Mouse (Mus musculus) frontal cortex, adult 2 months (tissue): Measurements from ENCODE around the gene Clk2. TPM values are rescaled to one million over a fixed set of nuclear protein-coding genes. Genes with fewer than 3 reads are reported as not detected.

Experiments
- DNase-seq, 2 experiments: peaks; one replicate each; pipeline ENCODE4 v3.0.0; 2022; ENCODE audit warnings: low spot score in 1 of 2; ENCODE audit errors: extremely low spot score in 1 of 2
- polyA plus RNA-seq: library from polyadenylated mRNA; depleted of rRNA; stranded (reverse); fragments of >200 nt; gene quantifications from 2 replicates; pipeline ENCODE4 v1.2.3, GENCODE M21; 2012; rRNA removed

Gene Clk2
- 71.1 and 76.2 TPM in 2 replicates for polyA plus RNA-seq

DNA sequence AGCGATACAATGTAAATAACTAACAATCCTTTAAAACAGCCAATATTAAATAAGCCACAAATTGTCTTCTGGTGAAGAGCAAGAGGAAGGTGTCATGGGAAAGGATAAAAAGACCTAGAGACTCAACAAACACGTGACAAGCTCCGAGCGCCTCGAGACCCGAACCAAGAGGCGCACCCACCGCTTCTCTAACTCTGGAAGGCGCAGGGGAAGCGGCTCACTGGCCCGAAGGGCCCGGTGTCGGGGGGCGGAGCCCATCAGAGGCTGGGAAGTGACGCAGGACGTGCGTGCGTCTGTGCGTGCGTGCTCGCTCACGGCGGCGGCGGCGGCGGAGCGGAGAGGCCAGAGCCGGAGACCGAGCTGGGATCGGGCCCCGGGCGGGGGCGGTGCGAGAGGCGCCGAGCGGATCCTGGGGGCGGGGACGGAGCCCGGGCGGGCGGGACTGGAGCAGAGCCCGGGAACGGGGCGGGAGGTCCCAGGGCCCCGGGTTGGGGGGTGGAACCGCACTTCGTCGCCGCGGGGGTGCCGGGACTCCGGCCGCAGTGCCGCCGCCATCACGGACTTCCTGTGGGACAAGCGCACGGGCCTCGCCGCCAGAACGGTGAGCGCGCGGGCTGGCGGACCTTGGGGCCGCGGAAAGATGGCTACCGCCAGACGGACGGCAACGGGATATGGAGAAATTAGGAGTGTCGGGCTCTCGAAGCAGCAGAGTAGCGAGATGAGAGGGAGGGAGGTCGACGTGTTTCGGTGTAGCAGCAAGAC is at the start of gene Clk2:
Gene Clk2 (plus strand): TSS at position 290 of the 762 bp plus-strand sequence.
- peak; percentile 86 to 94 for DNase-seq

DNA sequence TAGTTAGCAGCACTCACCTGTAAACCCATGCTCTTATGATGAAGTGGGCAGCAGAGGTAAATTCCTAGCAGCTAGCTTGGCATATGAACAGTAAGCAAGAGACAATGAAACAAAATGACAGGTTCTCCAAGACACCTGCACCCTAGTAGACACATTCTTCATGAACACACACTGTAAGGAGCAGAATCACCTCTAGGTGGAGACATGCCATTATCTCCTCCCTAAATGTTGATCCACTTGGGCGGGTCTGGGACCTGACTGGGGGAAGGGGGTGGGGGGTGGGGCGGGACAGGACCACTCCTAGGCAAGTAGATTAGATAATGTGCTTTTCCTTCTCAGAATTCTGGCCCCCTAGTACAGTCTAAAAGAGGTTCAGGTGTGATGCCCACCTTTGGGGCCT is 49.1 kb upstream of the Clk2 start:
- DNase-seq, result peak in 1 of 2 experiments; percentile 69

DNA sequence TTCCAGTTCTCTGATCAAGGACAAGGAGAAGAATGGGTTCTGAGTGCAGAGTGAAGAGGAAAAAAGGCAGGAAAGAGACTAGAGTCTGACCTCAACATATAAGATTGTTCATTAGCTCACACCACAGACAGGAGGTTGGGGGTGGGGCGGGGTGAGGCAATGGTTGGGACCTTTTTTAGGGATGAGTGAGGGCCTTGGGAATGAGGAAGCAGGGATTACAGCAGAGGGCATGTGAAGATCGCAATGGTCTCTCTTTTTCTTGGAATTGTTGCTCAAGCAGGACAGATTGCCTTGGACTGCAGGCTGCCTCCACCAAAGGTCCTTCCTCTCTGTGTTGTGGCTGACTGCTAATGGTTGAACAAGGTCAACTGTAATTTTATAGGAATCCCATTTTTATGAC is 41.3 kb upstream of the Clk2 start:
- no peak for DNase-seq

DNA sequence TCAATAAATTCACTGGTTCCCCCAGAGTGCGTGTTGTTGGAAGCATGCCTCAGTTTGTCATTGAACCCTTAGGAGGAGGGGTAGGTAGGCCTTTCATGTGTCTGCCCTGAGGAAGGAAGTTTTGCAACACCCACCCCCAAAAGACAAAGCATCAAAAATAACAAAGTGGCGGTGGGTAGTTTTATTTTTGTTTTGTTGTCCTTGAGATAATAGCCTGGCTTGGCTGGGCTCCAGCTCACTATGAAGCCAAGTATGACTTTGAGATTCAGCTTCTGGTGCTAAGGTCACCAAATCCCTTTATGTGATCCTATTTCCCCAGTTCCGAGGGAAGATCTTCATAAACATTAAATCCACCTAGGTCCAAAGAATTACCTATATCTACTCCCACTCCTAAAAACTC is 40.4 kb upstream of the Clk2 start:
- DNase-seq, result no peak

DNA sequence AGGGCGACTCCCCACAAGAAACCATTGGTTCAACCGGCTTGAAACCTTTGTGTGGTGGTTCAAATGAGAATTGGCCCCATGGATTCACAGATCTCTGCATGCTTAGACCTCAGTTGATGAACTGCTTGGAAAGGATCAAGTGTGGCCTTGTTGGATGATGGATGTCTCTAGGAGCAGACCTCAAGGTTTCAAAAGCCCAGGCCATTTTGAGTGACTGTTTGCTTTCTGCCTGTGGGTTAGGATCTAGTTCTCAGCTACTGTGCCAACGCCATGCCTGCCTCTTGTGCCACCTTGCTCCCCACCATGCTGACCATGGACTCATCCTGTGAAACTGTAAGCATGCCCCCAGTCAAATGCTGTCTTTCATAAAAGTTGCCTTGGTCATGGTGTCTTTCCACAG is 38.6 kb upstream of the Clk2 start:
- DNase-seq, result no peak

DNA sequence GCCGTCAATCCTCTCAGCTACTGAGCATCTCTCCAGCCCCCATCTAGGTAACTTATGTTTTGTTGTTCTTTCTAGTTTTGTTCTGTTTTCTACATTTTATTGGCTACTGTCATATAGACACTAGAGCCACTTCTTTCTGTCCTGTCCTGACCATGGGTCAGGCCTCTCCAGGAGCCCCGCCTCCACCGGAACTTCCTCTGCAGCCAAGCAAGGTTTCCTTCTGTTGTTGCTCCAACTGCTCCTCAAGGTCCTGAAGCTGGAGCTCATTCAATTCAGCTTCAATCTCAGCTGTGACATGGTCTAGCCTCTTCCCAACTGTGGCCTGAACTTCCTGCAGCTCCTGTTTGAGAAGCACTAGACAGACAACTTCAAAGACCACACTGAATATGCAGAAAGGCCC is 34.7 kb upstream of the Clk2 start:
- no peak for DNase-seq

DNA sequence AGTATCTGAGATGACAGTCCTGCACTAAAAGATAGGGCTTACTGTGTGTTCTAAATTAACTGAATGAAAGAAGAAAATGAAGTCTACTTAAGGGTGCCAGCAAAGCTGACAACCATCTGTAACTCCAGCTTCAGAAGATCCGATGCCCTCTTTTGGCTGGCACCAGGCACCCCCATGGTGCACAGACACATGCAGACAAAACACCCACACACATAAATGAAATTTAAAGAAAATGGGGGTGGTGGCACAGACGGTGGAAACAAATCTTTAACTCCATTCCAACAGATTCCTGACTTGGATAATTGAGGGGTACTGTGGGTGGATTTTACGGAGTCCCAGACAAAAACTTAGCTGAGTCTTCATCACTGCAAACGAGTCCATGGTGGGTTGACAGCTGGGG is 32.8 kb upstream of the Clk2 start:
- DNase-seq, result peak; percentile 74 to 76

DNA sequence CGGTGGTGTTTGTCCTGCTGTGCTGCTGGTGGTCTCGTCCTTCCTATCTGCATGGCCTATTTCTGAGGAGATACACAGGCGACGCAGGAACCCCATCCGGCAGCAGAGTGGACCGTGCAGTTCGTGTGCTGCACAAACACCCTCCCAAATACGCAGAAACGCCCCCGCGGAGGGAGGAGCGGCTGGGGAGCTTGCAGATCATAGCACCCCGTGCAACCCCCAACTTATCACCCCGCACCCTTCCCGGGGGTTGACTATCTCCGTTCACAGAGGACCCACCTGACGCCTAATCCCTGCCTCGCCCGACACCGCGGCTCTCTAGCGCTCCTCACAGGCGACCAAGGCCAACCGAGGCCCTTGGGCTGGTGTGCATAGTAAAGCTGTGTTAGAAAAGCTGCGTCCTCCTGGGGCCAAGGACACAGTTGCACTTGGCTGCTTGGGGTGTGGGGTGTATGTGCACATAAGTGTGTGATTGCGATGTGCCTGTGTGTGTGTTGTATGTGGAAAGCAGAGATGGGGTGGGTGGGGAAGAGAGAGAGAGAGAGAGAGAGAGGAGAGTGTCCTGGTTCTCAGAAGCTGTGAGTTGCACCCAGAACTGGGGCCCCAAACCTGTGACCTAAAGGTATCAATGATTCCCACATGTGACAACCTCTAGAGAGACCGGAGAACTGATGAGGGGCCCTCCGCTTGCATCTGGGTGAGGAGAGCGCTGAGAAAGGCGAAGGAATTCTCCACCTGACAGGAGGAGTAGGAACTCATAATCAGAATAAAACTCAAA is 32.1 kb upstream of the Clk2 start:
- peak in 1 of 2 experiments; percentile 53 for DNase-seq

DNA sequence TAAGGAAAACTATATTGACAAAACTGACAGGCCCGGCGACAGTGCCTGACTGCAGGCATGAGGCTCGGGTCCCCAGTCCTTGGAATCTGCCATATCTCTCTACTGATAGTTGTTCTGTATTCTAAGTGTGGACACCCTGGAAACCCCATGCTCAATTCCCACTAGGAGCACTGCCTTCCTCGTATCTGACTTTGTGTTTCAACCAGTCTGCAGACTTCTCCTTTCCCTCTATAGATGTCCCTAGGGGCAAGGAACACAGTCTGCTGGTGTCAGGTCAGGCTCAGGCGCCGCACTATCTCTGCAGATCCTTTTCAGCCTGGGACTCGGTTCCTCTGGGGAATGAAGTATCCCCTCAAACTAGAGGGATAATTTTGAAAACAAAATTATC is 31.5 kb upstream of the Clk2 start:
- no peak for DNase-seq

DNA sequence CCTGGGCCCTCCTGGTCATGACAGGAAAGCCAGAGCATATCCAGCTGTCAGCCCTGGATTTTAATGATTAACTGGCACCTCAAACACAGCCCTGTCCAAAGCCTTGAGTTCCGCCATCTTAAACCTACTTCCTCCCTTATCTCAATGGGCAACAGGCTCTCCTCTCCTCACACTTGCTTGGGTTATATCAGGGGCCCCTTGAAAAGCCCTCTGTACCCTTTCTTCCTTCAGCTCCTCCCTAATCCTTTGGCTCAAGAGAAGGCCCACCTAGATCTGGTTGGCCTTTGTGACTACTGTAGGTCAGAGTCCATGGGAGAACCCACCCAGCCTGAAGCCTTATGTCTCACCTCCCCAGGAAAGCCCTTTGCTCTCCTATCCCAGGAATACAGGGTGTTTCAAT is 30.8 kb upstream of the Clk2 start:
- no peak for DNase-seq

DNA sequence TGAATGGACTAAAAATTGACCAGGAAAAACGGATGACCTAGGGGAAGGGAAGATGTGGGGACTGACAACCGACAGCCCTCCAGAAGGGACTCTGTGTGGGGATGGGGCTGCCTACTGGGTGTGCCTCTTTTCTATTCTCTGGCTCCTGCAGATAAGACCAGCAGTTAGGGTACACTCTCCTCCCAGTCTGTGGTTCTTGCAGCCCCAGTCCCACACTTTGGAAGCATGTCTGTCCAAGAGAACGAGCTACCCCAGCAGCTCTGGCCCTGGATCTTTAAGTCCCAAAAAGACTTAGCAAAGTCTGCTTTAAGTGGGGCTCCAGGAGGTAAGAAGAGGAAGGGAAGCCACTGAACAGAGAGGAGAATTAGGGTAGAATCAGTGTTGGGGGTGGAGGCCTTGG is 28.6 kb upstream of the Clk2 start, which contains the start of gene Pklr:
Gene Pklr (plus strand): TSS at position 185 of the 400 bp plus-strand sequence.
- DNase-seq, result no peak

DNA sequence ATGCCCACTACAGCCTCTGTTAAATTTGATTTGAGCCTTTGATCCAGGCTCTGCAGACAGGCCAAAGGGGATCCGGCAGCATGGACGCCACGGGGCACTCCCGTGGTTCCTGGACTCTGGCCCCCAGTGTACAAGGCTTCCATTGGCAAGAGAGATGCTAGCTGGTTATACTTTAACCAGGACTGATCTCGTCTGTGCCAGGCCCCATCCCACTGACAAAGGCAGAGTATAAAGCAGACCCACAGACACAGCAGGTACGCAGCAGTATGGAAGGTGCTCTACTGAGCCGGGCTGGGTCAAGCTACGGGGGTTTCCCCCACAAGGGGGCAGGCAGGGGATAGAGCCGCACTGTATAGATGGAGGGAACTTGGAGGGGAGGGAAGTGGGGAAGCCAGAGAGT is 28.2 kb upstream of the Clk2 start:
- no peak for DNase-seq

DNA sequence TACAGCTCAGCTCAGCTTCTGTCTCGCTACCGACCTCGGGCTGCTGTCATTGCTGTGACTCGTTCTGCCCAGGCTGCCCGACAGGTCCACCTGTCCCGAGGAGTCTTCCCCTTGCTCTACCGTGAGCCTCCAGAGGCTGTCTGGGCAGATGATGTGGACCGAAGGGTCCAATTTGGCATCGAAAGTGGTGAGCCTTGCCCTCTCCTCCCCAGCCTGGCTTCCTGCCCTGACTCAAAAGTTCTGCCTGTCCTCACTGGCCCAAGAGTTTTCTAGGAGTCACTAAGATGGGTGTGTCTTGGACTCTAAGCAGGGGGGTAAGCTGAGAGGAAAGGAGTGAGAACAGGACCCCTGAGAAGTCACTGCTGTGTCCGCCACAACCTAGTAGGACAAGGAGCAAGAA is 19.8 kb upstream of the Clk2 start:
- DNase-seq, result no peak

DNA sequence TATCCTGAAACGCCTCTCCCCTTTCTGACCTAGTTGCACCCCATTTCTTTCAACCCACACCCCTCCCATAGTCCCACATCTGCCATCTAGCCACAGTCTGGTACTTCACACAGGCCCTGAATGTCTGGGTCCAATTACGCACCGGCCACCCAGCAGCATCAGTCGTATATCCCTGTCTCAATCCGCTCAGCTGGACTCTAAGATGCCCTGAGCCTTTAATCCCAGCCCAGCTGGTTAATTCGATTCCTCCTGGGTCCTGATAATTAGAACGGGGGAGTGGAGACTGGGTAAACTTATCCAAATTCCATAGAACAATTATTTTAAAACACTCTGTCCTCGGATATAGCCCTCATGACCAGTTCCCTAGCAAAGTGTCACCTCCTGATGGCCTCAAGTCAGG is 19.0 kb upstream of the Clk2 start:
- DNase-seq, result no peak

DNA sequence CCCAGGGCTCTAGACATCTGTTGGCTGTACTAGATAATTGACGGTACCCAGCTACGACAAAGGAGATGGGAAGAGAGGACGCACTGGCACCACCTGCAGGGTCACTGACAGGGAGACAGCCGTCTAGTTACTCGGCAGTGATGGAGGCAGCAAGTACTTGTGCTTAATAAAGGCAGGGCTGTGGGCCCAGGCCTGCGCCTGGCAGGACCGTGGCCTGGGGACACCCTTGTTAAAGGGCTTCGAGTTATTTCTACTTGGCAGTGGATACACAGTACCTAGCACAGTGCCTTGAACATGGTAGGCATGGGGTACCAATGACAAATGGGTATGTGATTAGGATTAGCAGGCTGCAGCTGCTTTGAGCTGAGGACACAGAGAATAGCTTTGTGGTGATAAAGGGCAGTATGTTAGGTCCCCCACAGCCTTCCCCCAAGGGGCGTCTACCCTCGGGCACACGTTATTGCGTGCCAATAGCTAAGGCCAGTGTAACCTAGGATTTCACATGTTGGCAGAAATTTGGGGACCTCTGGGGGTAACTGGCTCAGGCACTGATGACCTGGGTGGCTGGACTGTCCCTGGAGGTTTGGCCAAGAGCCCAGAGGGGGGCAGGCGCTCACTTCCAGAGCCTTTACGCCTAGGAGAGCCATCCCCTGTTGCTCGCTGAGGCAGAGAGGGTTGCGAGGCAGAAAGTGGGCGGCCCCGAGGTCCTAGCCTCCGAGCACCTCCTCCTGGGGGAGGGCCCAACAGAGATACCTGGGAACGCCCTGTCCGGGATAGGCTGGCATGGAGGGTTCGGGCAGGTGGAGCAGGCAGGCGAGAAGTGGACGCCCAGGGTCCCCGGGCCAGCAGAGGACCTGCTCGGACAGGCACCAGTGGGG is 17.3 kb upstream of the Clk2 start:
- no peak for DNase-seq

DNA sequence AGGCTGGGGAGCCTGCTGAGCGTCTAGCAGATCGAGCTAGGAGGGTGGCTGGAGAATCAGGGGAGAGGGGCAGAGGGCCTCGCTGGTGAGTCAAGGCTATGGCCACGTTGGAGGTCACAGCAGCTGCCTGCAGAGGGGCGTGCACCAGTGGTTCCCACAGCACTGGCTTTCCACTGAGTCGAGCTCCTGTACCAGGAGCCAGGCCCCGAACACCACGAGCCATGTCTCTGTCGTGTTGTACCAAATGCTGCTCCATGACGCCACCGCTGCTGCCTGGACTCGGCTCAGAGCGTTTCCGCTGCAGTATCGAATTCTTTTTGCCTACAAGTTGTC is 16.6 kb upstream of the Clk2 start:
- no peak for DNase-seq

DNA sequence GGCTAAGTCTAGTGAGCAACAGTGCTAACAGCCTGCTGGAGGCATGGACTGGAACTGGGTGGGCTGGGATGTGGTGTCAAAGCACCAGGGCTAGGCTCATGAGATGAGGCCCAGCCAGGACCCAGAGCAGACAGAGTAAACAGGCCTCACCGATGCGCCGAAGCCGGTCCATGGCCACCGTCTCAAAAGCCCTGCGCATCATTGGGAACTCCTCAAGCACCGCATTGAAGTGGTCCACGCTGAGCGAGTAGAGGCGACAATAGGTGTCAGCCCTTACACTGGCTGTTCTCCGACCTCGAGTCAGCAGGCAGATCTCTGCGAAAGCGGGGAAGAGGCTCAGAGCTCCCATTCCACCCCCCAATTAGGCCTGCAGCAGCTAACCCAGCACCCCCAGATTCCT is 16.0 kb upstream of the Clk2 start:
- no peak for DNase-seq

DNA sequence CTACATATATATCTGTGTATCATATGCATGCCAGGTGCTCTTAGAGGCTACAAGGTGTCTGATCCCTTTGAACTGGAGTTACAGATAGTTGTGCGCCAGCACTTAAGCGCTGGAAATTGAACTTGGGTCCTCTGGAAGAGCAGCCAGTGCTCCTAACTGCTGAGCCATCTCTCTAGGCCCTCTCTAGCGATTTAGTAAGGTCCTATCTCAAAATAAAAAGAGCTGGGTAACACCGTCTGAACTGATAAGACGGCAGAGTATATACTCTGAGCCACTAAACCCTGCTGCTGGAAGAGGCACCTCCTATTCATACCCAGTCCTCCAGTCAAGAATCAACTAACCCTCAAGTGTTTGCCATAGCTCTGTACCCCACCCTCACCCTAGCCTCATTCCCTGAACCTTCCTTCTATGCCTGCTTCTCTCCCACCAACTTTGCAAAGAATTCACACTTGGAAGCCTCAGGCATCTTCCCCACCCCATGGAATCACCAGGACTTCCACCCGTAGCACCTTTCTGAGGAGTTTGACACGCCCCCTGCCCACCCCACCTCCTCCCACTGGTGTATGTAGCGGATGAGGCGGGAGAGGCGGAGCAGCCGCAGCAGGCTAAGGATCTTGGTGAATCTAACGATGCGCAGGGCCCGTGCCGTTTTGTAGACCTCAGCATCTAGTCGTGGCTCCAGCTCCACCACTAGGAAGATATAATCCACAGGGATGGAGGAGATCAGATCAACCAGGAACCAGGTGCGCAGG is 12.3 kb upstream of the Clk2 start:
- no peak for DNase-seq

DNA sequence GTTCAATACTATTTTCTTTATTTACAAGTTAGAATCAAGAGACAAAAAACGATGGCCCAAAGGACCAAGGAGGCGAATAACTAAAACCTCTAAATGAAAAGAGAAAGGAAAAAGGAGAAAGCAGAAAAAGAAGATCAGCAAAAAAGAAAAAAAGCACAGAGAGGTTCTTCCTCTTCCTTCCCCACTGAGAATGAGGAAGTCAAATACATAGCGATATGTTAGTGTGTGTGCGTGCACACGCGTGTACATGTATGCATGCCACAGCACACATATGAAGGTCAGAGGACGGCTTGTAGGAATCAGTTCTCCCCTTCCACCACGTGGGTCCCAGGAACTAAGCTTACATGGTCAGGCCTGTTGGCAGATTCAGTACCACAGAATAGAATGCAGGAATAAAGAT is 7.6 kb upstream of the Clk2 start:
- DNase-seq, result no peak

DNA sequence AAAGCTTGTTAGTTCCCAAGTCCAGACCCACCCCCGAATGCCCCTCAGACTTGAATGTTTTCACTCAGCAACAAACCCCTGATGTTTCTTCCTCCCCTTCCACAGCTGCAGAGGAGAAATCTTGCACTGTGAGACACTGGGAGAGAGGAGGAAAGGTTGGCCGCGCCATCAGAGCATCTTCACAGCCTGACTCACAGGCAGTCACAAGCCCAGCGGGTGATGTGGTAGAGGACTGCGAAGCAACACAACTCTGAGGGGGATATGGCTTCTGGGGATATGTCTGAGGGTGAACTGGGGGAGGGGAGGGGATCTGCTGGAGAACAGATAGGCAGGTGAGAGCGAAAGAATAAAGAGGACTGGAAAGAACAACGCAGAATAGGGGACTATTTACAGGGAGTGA is 5.9 kb upstream of the Clk2 start:
- no peak for DNase-seq

DNA sequence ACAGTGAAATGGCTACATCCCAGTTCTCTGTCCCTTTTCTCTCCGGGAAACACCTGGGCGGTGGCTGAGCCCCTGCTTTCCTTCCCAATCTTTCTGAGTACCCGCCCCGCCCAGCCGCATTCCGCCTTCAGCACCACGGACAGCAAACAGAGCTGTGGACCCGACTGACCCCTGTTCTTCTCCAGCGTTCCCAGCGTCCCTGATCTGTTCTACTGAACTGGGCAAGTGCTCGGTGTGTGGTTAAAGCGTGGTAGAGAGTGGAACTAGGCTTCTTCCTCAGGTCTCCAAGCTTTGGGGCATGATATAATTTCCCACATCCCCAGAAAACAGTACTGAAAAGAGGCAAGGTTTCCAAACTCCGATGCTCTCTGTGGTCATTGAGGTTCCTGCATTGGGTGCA is 5.4 kb upstream of the Clk2 start:
- no peak for DNase-seq
